ENCODE assay signal across 7 mouse cellular contexts in genomic region chr4:116168617-116169352, GRCm38 (mm10). TPM values are rescaled to one million over a fixed set of nuclear protein-coding genes. Genes with fewer than 3 reads are reported as not detected.
A peak's percentile ranks its signal among the peaks of the same experiment; 100 is the strongest.
DNase-seq lines count a peak whose midpoint lies in the region; ATAC-seq and TF ChIP-seq lines count a peak whose summit lies in the region.

No protein-coding gene starts in this region.

- H3K9me3 ChIP-seq in ES-E14 (ENCODE audit: control insufficient read depth, insufficient read depth, low read depth, low read length), result no peaks in the 10 kb centered on the region
- no peaks in the 10 kb centered on the region for H3K9me3 ChIP-seq in embryonic facial prominence, embryonic 14.5 days (ENCODE audit: control insufficient read depth, low read length)

- no peak overlapping the region for H3K4me3 ChIP-seq in ES-E14 (ENCODE audit: insufficient read depth in 1 of 2, low read depth in 1 of 2, low read length in 2 of 2, poor library complexity in 1 of 2, severe bottlenecking in 1 of 2)
- H3K4me3 ChIP-seq in embryonic facial prominence, embryonic 14.5 days (ENCODE audit: low read depth, low read length), result no peak overlapping the region

- H3K4me2 ChIP-seq in embryonic facial prominence, embryonic 14.5 days (ENCODE audit: low read depth, low read length), result no peak overlapping the region

- DNase-seq in ES-E14 (ENCODE audit: low read depth, low spot score), result no peak
- peak; percentile 83 for DNase-seq in adrenal gland, postnatal 10 days
- DNase-seq in embryonic facial prominence, embryonic 14.5 days (ENCODE audit: low spot score), result peak; percentile 70
- DNase-seq in heart, postnatal 4 days, result peak; percentile 88
- peak; percentile 71 for DNase-seq in layer of hippocampus, adult 9-11 months
- DNase-seq in lung, postnatal 4 days, result peak; percentile 69 to 86
- peak; percentile 90 for DNase-seq in right cerebral cortex, postnatal 14 days

- H3K27me3 ChIP-seq in embryonic facial prominence, embryonic 14.5 days (replicated peaks; ENCODE audit: control insufficient read depth, insufficient read depth, low read length), result no peaks in the 10 kb centered on the region

- WGBS in embryonic facial prominence, embryonic 14.5 days, result 80% methylated on average over 7 of the region's 8 CpGs

- in situ Hi-C loops in ES-E14 (cut with MboI; ENCODE audit: low sequenced_read_pairs in 2 of 2, unreplicated experiment in 2 of 2), result no loop called here

- H3K4me1 ChIP-seq in ES-E14 (ENCODE audit: control insufficient read depth in 2 of 2, insufficient read depth in 2 of 2, low read length in 2 of 2, poor library complexity in 1 of 2), result peaks cover 5 to 23% of the 10 kb centered on the region in 2 experiments
- H3K4me1 ChIP-seq in embryonic facial prominence, embryonic 14.5 days (ENCODE audit: control insufficient read depth, insufficient read depth, low read length), result peaks cover 5% of the 10 kb centered on the region; the same call in 1 of the 2 replicates

- no peaks in the 10 kb centered on the region for H3K36me3 ChIP-seq in ES-E14 (ENCODE audit: control insufficient read depth, insufficient read depth, low read length, poor library complexity, severe bottlenecking)
- H3K36me3 ChIP-seq in embryonic facial prominence, embryonic 14.5 days (ENCODE audit: control insufficient read depth, insufficient read depth, low read length), result no peaks in the 10 kb centered on the region

- peak; percentile 67 for ATAC-seq in embryonic facial prominence, embryonic 14.5 days (ENCODE audit: low read depth)

- no peak overlapping the region for H3K27ac ChIP-seq in ES-E14 (ENCODE audit: insufficient read depth, low read depth, low read length, poor library complexity, severe bottlenecking)
- no peak overlapping the region for H3K27ac ChIP-seq in embryonic facial prominence, embryonic 14.5 days (replicated peaks; ENCODE audit: low read depth, low read length)

- H3K9ac ChIP-seq in ES-E14 (ENCODE audit: insufficient read depth, low read depth, low read length, poor library complexity, severe bottlenecking), result no peak overlapping the region
- H3K9ac ChIP-seq in embryonic facial prominence, embryonic 14.5 days (ENCODE audit: low read depth, low read length), result no peak overlapping the region

TF ChIP-seq in ES-E14, 5 proteins besides CTCF, POLR2A, EP300 and RAD21:
- TF ChIP-seq CHD2 (IDR thresholded peaks at IDR 0.05; ENCODE audit: low read depth, low read length) (no peak), ZNF384 (IDR thresholded peaks at IDR 0.05; ENCODE audit: low read depth, low read length) (no peak), ZC3H11A (IDR thresholded peaks at IDR 0.05; ENCODE audit: borderline replicate concordance, low read depth, low read length) (peak; percentile 25; the same call in 1 of the 2 replicates), HCFC1 (IDR thresholded peaks at IDR 0.05; ENCODE audit: borderline replicate concordance, insufficient read depth, low read length) (no peak), MAFK (IDR thresholded peaks at IDR 0.05; ENCODE audit: insufficient read depth, low read depth, low read length) (no peak)

RNA-seq across cellular contexts. Expression of gene Tspan1, which starts 1.4 kb away (rescaled TPM):
- total RNA-seq in ES-E14 (2012; rRNA removed), result 1.7 and 3.0 TPM in 2 replicates
- not detected for total RNA-seq in adrenal gland, postnatal 10 days (2021)
- 1.7 and 4.0 TPM in 2 replicates for polyA plus RNA-seq in embryonic facial prominence, embryonic 14.5 days (2014; fragmentation: Nextera tagmentation; extraction: Ambion mirVana)
- not detected for total RNA-seq in heart, postnatal 4 days (2021)

RNA-seq across cellular contexts. Expression of gene 1700042G07Rik, which starts 4.4 kb away (rescaled TPM):
- not detected in 2 replicates for total RNA-seq in ES-E14 (2012; rRNA removed)
- not detected for total RNA-seq in adrenal gland, postnatal 10 days (2021)
- polyA plus RNA-seq in embryonic facial prominence, embryonic 14.5 days (2014; fragmentation: Nextera tagmentation; extraction: Ambion mirVana), result not detected in 2 replicates
- total RNA-seq in heart, postnatal 4 days (2021), result not detected

RNA-seq across cellular contexts. Expression of gene Gm49337, which starts 4.4 kb away (rescaled TPM):
- total RNA-seq in ES-E14 (2012; rRNA removed), result 0.69 and 1.0 TPM in 2 replicates
- not detected for total RNA-seq in adrenal gland, postnatal 10 days (2021)
- polyA plus RNA-seq in embryonic facial prominence, embryonic 14.5 days (2014; fragmentation: Nextera tagmentation; extraction: Ambion mirVana), result not detected in 2 replicates
- under 1 TPM in 1 of 2 experiments, not detected in 1; 0.79 TPM for total RNA-seq in heart, postnatal 4 days (2021)

RNA-seq across cellular contexts. Expression of gene Lurap1, which starts 17.6 kb away (rescaled TPM):
- total RNA-seq in ES-E14 (2012; rRNA removed), result 0.49 and 0.95 TPM in 2 replicates
- 10 to 100 TPM; 14.5 to 19.1 TPM for total RNA-seq in adrenal gland, postnatal 10 days (2021)
- polyA plus RNA-seq in embryonic facial prominence, embryonic 14.5 days (2014; fragmentation: Nextera tagmentation; extraction: Ambion mirVana), result 2.3 and 2.4 TPM in 2 replicates
- total RNA-seq in heart, postnatal 4 days (2021), result 1 to 10 TPM; 3.6 to 3.9 TPM

RNA-seq across cellular contexts. Expression of gene Pomgnt1, which starts 45.1 kb away (rescaled TPM):
- total RNA-seq in ES-E14 (2012; rRNA removed), result 48.6 and 51.5 TPM in 2 replicates
- 10 to 100 TPM; 66.1 to 73.4 TPM for total RNA-seq in adrenal gland, postnatal 10 days (2021)
- polyA plus RNA-seq in embryonic facial prominence, embryonic 14.5 days (2014; fragmentation: Nextera tagmentation; extraction: Ambion mirVana), result 60.4 and 62.7 TPM in 2 replicates
- total RNA-seq in heart, postnatal 4 days (2021), result 10 to 100 TPM; 83.3 to 84.7 TPM
